Mouse (Mus musculus) liver, adult 2 months (tissue): ENCODE measurements around the gene Esyt2.

ENCODE experiments used
- CTCF ChIP-seq: fragments of 200-500 bp; IDR thresholded peaks from 2 replicates; pipeline ENCODE4 v1.5.1; 2011; ENCODE audit warnings: low read depth, low read length, control low read depth
- POLR2A ChIP-seq: fragments of 200-500 bp; IDR thresholded peaks from 2 replicates; pipeline ENCODE4 v1.6.1; 2011; ENCODE audit warnings: low read length, control low read depth; ENCODE audit not compliant: insufficient read depth; ENCODE audit errors: extremely low read depth

- 0 out of 2 replicates have a peak, but pooled peaks have one; percentile 13 for TF ChIP-seq CTCF
- no peak for TF ChIP-seq POLR2A
These were observed 45.6 kb upstream of the Esyt2 start for GRCm38 (mm10) chr12:116235356-116235755.
